Mouse (Mus musculus): ENCODE measurements at regions not wholly inside any gene's neighbourhood (a gene's known extent, or its start where the extent isn't known, plus 50 kb on each side); places are given as distances from the start of the nearest gene placed in this dataset.

GRCm38 (mm10) chr13:5732206-5732605 is 129.1 kb upstream of the Klf6 start:
- Histone ChIP-seq H3K4me1 (ENCODE audit: insufficient read depth, low read length) (no peaks in the 10 kb centered on the region), H3K36me3 (ENCODE audit: insufficient read depth, low read length) (no peaks in the 10 kb centered on the region), H3K4me2 (replicated peaks; ENCODE audit: low read depth, low read length) (no peak overlapping the region), H3K27me3 (ENCODE audit: insufficient read depth, low read length) (no peaks in the 10 kb centered on the region), H3K9ac (replicated peaks; ENCODE audit: low read length) (no peak overlapping the region), H3K27ac (ENCODE audit: low read length) (no peak overlapping the region), H3K4me3 (ENCODE audit: low read length) (no peak overlapping the region), H3K9me3 (ENCODE audit: low read length) (no peaks in the 10 kb centered on the region)
- WGBS: 85% methylated on average over 1 of the region's 1 CpGs
- no peak for ATAC-seq (ENCODE audit: low FRiP score, low TSS enrichment)

- H3K27me3 ChIP-seq (ENCODE audit: insufficient read depth, low read length): no peaks in the 10 kb centered on the region
- no peak overlapping the region for H3K4me3 ChIP-seq (ENCODE audit: low read length)
- no peaks in the 10 kb centered on the region for H3K36me3 ChIP-seq (ENCODE audit: insufficient read depth, low read length)
- no peaks in the 10 kb centered on the region for H3K9me3 ChIP-seq (ENCODE audit: low read length)
- no peak overlapping the region for H3K9ac ChIP-seq (replicated peaks; ENCODE audit: low read length)
- H3K27ac ChIP-seq (ENCODE audit: low read length): no peak overlapping the region
- H3K4me2 ChIP-seq (replicated peaks; ENCODE audit: low read depth, low read length): no peak overlapping the region
- no peaks in the 10 kb centered on the region for H3K4me1 ChIP-seq (ENCODE audit: insufficient read depth, low read length)
- no peak for ATAC-seq (ENCODE audit: low FRiP score, low TSS enrichment)
Observed at GRCm38 (mm10) chr13:5735027-5735624, 126.2 kb upstream of the Klf6 start.

- Histone ChIP-seq H3K4me3 (ENCODE audit: low read length) (no peak overlapping the region), H3K9me3 (ENCODE audit: low read length) (no peaks in the 10 kb centered on the region), H3K4me1 (ENCODE audit: insufficient read depth, low read length) (no peaks in the 10 kb centered on the region), H3K27me3 (ENCODE audit: insufficient read depth, low read length) (no peaks in the 10 kb centered on the region), H3K27ac (ENCODE audit: low read length) (no peak overlapping the region), H3K36me3 (ENCODE audit: insufficient read depth, low read length) (no peaks in the 10 kb centered on the region), H3K4me2 (replicated peaks; ENCODE audit: low read depth, low read length) (no peak overlapping the region), H3K9ac (replicated peaks; ENCODE audit: low read length) (no peak overlapping the region)
- 94% methylated on average over 6 of the region's 6 CpGs for WGBS
- no peak for ATAC-seq (ENCODE audit: low FRiP score, low TSS enrichment)
Observed at GRCm38 (mm10) chr13:5736472-5736871, 124.8 kb upstream of the Klf6 start.

GRCm38 (mm10) chr13:5737214-5737613 is 124.1 kb upstream of the Klf6 start:
- Histone ChIP-seq H3K27ac (ENCODE audit: low read length) (no peak overlapping the region), H3K4me1 (ENCODE audit: insufficient read depth, low read length) (no peaks in the 10 kb centered on the region), H3K9ac (replicated peaks; ENCODE audit: low read length) (no peak overlapping the region), H3K4me3 (ENCODE audit: low read length) (no peak overlapping the region), H3K36me3 (ENCODE audit: insufficient read depth, low read length) (no peaks in the 10 kb centered on the region), H3K27me3 (ENCODE audit: insufficient read depth, low read length) (no peaks in the 10 kb centered on the region), H3K9me3 (ENCODE audit: low read length) (no peaks in the 10 kb centered on the region), H3K4me2 (replicated peaks; ENCODE audit: low read depth, low read length) (no peak overlapping the region)
- WGBS: 84% methylated on average over 7 of the region's 7 CpGs
- no peak for ATAC-seq (ENCODE audit: low FRiP score, low TSS enrichment)

GRCm38 (mm10) chr13:5740805-5741204 is 120.5 kb upstream of the Klf6 start:
- no peaks in the 10 kb centered on the region for H3K9me3 ChIP-seq (ENCODE audit: low read length)
- no peak for ATAC-seq (ENCODE audit: low FRiP score, low TSS enrichment)
- no peaks in the 10 kb centered on the region for H3K36me3 ChIP-seq (ENCODE audit: insufficient read depth, low read length)
- no peak overlapping the region for H3K4me2 ChIP-seq (replicated peaks; ENCODE audit: low read depth, low read length)
- WGBS: 83% methylated on average over 1 of the region's 1 CpGs
- H3K9ac ChIP-seq (replicated peaks; ENCODE audit: low read length): no peak overlapping the region
- no peak overlapping the region for H3K27ac ChIP-seq (ENCODE audit: low read length)
- H3K27me3 ChIP-seq (ENCODE audit: insufficient read depth, low read length): no peaks in the 10 kb centered on the region
- H3K4me1 ChIP-seq (ENCODE audit: insufficient read depth, low read length): no peaks in the 10 kb centered on the region
- no peak overlapping the region for H3K4me3 ChIP-seq (ENCODE audit: low read length)

- ATAC-seq (ENCODE audit: low FRiP score, low TSS enrichment): no peak
- no peaks in the 10 kb centered on the region for H3K27me3 ChIP-seq (ENCODE audit: insufficient read depth, low read length)
- H3K36me3 ChIP-seq (ENCODE audit: insufficient read depth, low read length): no peaks in the 10 kb centered on the region
Observed at GRCm38 (mm10) chr13:5744949-5745348, 116.3 kb upstream of the Klf6 start.

GRCm38 (mm10) chr13:5757176-5757575 is 104.1 kb upstream of the Klf6 start:
- no peak for ATAC-seq (ENCODE audit: low FRiP score, low TSS enrichment)
- Histone ChIP-seq H3K27ac (ENCODE audit: low read length) (no peak overlapping the region), H3K4me2 (replicated peaks; ENCODE audit: low read depth, low read length) (no peak overlapping the region), H3K36me3 (ENCODE audit: insufficient read depth, low read length) (no peaks in the 10 kb centered on the region), H3K27me3 (ENCODE audit: insufficient read depth, low read length) (no peaks in the 10 kb centered on the region), H3K9me3 (ENCODE audit: low read length) (no peaks in the 10 kb centered on the region), H3K9ac (replicated peaks; ENCODE audit: low read length) (no peak overlapping the region), H3K4me3 (ENCODE audit: low read length) (no peak overlapping the region), H3K4me1 (ENCODE audit: insufficient read depth, low read length) (no peaks in the 10 kb centered on the region)
- 87% methylated on average over 3 of the region's 3 CpGs for WGBS

More at GRCm38 (mm10) chr13:5744949-5745348, 116.3 kb upstream of the Klf6 start:
- Histone ChIP-seq H3K4me1 (ENCODE audit: insufficient read depth, low read length) (no peaks in the 10 kb centered on the region), H3K4me2 (replicated peaks; ENCODE audit: low read depth, low read length) (no peak overlapping the region), H3K9ac (replicated peaks; ENCODE audit: low read length) (no peak overlapping the region), H3K27ac (ENCODE audit: low read length) (no peak overlapping the region), H3K4me3 (ENCODE audit: low read length) (no peak overlapping the region), H3K9me3 (ENCODE audit: low read length) (no peaks in the 10 kb centered on the region)
- WGBS: 86% methylated on average over 6 of the region's 6 CpGs

- Histone ChIP-seq H3K4me2 (replicated peaks; ENCODE audit: low read depth, low read length) (no peak overlapping the region), H3K4me3 (ENCODE audit: low read length) (no peak overlapping the region), H3K9me3 (ENCODE audit: low read length) (no peaks in the 10 kb centered on the region), H3K27ac (ENCODE audit: low read length) (no peak overlapping the region), H3K36me3 (ENCODE audit: insufficient read depth, low read length) (no peaks in the 10 kb centered on the region), H3K27me3 (ENCODE audit: insufficient read depth, low read length) (no peaks in the 10 kb centered on the region), H3K9ac (replicated peaks; ENCODE audit: low read length) (no peak overlapping the region), H3K4me1 (ENCODE audit: insufficient read depth, low read length) (no peaks in the 10 kb centered on the region)
- 31% methylated on average over 1 of the region's 1 CpGs for WGBS
- ATAC-seq (ENCODE audit: low FRiP score, low TSS enrichment): no peak
Observed at GRCm38 (mm10) chr13:5757963-5758362, 103.3 kb upstream of the Klf6 start.

- Histone ChIP-seq H3K4me3 (ENCODE audit: low read length) (no peak overlapping the region), H3K27ac (ENCODE audit: low read length) (no peak overlapping the region), H3K27me3 (ENCODE audit: insufficient read depth, low read length) (no peaks in the 10 kb centered on the region), H3K36me3 (ENCODE audit: insufficient read depth, low read length) (no peaks in the 10 kb centered on the region), H3K9ac (replicated peaks; ENCODE audit: low read length) (no peak overlapping the region), H3K4me1 (ENCODE audit: insufficient read depth, low read length) (no peaks in the 10 kb centered on the region), H3K9me3 (ENCODE audit: low read length) (no peaks in the 10 kb centered on the region), H3K4me2 (replicated peaks; ENCODE audit: low read depth, low read length) (no peak overlapping the region)
- no peak for ATAC-seq (ENCODE audit: low FRiP score, low TSS enrichment)
Observed at GRCm38 (mm10) chr13:5760030-5760429, 101.3 kb upstream of the Klf6 start.

GRCm38 (mm10) chr13:5766394-5766793 is 94.9 kb upstream of the Klf6 start:
- H3K4me2 ChIP-seq (replicated peaks; ENCODE audit: low read depth, low read length): no peak overlapping the region
- H3K4me3 ChIP-seq (ENCODE audit: low read length): no peak overlapping the region
- no peaks in the 10 kb centered on the region for H3K36me3 ChIP-seq (ENCODE audit: insufficient read depth, low read length)
- no peak overlapping the region for H3K9ac ChIP-seq (replicated peaks; ENCODE audit: low read length)
- H3K27me3 ChIP-seq (ENCODE audit: insufficient read depth, low read length): no peaks in the 10 kb centered on the region
- H3K9me3 ChIP-seq (ENCODE audit: low read length): no peaks in the 10 kb centered on the region
- no peak for ATAC-seq (ENCODE audit: low FRiP score, low TSS enrichment)
- no peaks in the 10 kb centered on the region for H3K4me1 ChIP-seq (ENCODE audit: insufficient read depth, low read length)
- no peak overlapping the region for H3K27ac ChIP-seq (ENCODE audit: low read length)
- WGBS: 38% methylated on average over 6 of the region's 6 CpGs
